Mouse (Mus musculus): ENCODE data around the gene Fbp2.
A peak's percentile ranks its signal among the peaks of the same experiment; 100 is the strongest.

Fbp2 gene

GRCm38 (mm10) chr13:62857941-62858915, at the start of gene Fbp2:
Gene Fbp2, minus strand, starts transcription at chr13:62858422.
- DNase-seq, result peak; percentile 70

GRCm38 (mm10) chr13:62907527-62908162, 49.4 kb upstream of the Fbp2 start:
- DNase-seq, result no peak

GRCm38 (mm10) chr13:62901139-62901538, 42.9 kb upstream of the Fbp2 start:
- no peak for DNase-seq

- no peak for DNase-seq
These were observed 39.9 kb upstream of the Fbp2 start for GRCm38 (mm10) chr13:62897927-62898646.

- no peak for DNase-seq
These were observed 35.0 kb upstream of the Fbp2 start for GRCm38 (mm10) chr13:62893044-62893842.

GRCm38 (mm10) chr13:62889311-62889710, 31.1 kb upstream of the Fbp2 start:
- DNase-seq, result peak; percentile 36

GRCm38 (mm10) chr13:62887712-62888441, 29.7 kb upstream of the Fbp2 start, which contains the start of gene Fbp1:
Gene Fbp1, minus strand, starts transcription at chr13:62888282.
- peak; percentile 16 for DNase-seq

- no peak for DNase-seq
These were observed 26.3 kb upstream of the Fbp2 start for GRCm38 (mm10) chr13:62884536-62884935.

GRCm38 (mm10) chr13:62883925-62884324, 25.7 kb upstream of the Fbp2 start:
- DNase-seq, result no peak

GRCm38 (mm10) chr13:62883436-62883835, 25.2 kb upstream of the Fbp2 start:
- no peak for DNase-seq

GRCm38 (mm10) chr13:62882856-62883255, 24.6 kb upstream of the Fbp2 start:
- DNase-seq, result no peak

GRCm38 (mm10) chr13:62881336-62881735, 23.1 kb upstream of the Fbp2 start:
- no peak for DNase-seq

- DNase-seq, result peak; percentile 44
These were observed 21.8 kb upstream of the Fbp2 start for GRCm38 (mm10) chr13:62879831-62880615.

- no peak for DNase-seq
These were observed 21.2 kb upstream of the Fbp2 start for GRCm38 (mm10) chr13:62879411-62879810.

- peak; percentile 56 for DNase-seq
These were observed 19.0 kb upstream of the Fbp2 start for GRCm38 (mm10) chr13:62877247-62877646.

GRCm38 (mm10) chr13:62876111-62876510, 17.9 kb upstream of the Fbp2 start:
- DNase-seq, result no peak

GRCm38 (mm10) chr13:62872252-62872651, 14.0 kb upstream of the Fbp2 start:
- DNase-seq, result peak; percentile 44

GRCm38 (mm10) chr13:62870605-62871004, 12.4 kb upstream of the Fbp2 start:
- no peak for DNase-seq

- no peak for DNase-seq
These were observed 8.6 kb upstream of the Fbp2 start for GRCm38 (mm10) chr13:62866817-62867216.

- DNase-seq, result no peak
These were observed 7.6 kb upstream of the Fbp2 start for GRCm38 (mm10) chr13:62865651-62866315.
